Mouse (Mus musculus) olfactory bulb, adult 2 months (tissue): ENCODE results near the gene Dda1.

Experiments used
- CTCF ChIP-seq: fragments of 200-500 bp; IDR thresholded peaks from 2 replicates; pipeline ENCODE4 v1.5.1; 2012; ENCODE audit warnings: low read depth, mild to moderate bottlenecking, low read length, moderate library complexity; ENCODE audit not compliant: insufficient read depth
- POLR2A ChIP-seq: fragments of 200-500 bp; IDR thresholded peaks from 2 replicates; pipeline ENCODE4 v1.6.1; 2012; ENCODE audit warnings: mild to moderate bottlenecking, low read depth, low read length, moderate library complexity; ENCODE audit not compliant: insufficient read depth

- no peak for TF ChIP-seq CTCF
- 0 out of 2 replicates have a peak, but pooled peaks have one; percentile 35 for TF ChIP-seq POLR2A
Observed at GRCm38 (mm10) chr8:71507589-71508104, 38.6 kb downstream of the Dda1 start.
